Mouse (Mus musculus) hindbrain, embryonic 13.5 days (tissue): ENCODE results near the gene Capn8. TPM values are rescaled to one million over a fixed set of nuclear protein-coding genes. Genes with fewer than 3 reads are reported as not detected.
"Not testable (repeated sequence)": the region's sequence is repeated elsewhere in the genome, so short reads cannot be mapped to it uniquely, and the experiment has no call there.

Experiments
- ATAC-seq: fragments of 200-750 bp; cut with Nextera tagmentation; 2 replicates; pipeline ENCODE4 v1.8.0; 2017; ENCODE audit warnings: moderate TSS enrichment; ENCODE audit not compliant: low FRiP score
- H3K27ac ChIP-seq: fragments of 300-500 bp; sonication (generic); 2 replicates; pipeline ENCODE4 v1.5.1; 2015; ENCODE audit warnings: inconsistent platforms, mild to moderate bottlenecking, moderate library complexity
- H3K27me3 ChIP-seq: fragments of 300-500 bp; sonication (generic); 2 replicates; pipeline ENCODE4 v1.6.1; 2015; ENCODE audit warnings: mild to moderate bottlenecking, inconsistent platforms
- H3K36me3 ChIP-seq: fragments of 300-500 bp; sonication (generic); 2 replicates; pipeline ENCODE4 v1.6.1; 2015; ENCODE audit warnings: mild to moderate bottlenecking, inconsistent platforms
- H3K4me1 ChIP-seq: fragments of 300-500 bp; sonication (generic); replicated peaks from 2 replicates; pipeline ENCODE4 v1.6.1; 2015; ENCODE audit warnings: inconsistent platforms
- H3K4me2 ChIP-seq: fragments of 300-500 bp; sonication (generic); 2 replicates; pipeline ENCODE4 v1.6.1; 2015; ENCODE audit warnings: inconsistent platforms, mild to moderate bottlenecking, moderate library complexity
- H3K4me3 ChIP-seq: fragments of 300-500 bp; sonication (generic); 2 replicates; pipeline ENCODE4 v1.5.1; 2015; ENCODE audit warnings: mild to moderate bottlenecking, inconsistent platforms
- H3K9ac ChIP-seq: fragments of 300-500 bp; sonication (generic); 2 replicates; pipeline ENCODE4 v1.6.1; 2015; ENCODE audit warnings: mild to moderate bottlenecking, inconsistent platforms
- H3K9me3 ChIP-seq: fragments of 300-500 bp; sonication (generic); 2 replicates; pipeline ENCODE4 v1.6.1; 2016; ENCODE audit warnings: inconsistent platforms
- WGBS: fragments of 180-500 bp; shearing (Covaris S2); methylation state at CpG from one replicate; pipeline ENCODE4 v1.1.7; 2015; 5-methylcytosine and 5-hydroxymethylcytosine counted together
- polyA plus RNA-seq: library from polyadenylated mRNA; unstranded; fragments of >200 nt; fragmentation: Nextera tagmentation; extraction: Ambion mirVana; gene quantifications from 2 replicates; pipeline ENCODE4 v1.2.1, GENCODE M21; 2015

The Capn8 gene
- polyA plus RNA-seq, 1 experiment from 2014 or later = 0.10 TPM

GRCm38 (mm10) chr1:182633712-182634294 lies 69.0 kb downstream of the Capn8 start:
- Histone ChIP-seq H3K4me3 (no peak overlapping the region), H3K36me3 (no peaks in the 10 kb centered on the region), H3K27me3 (no peaks in the 10 kb centered on the region), H3K9me3 (no peaks in the 10 kb centered on the region), H3K4me2 (no peak overlapping the region), H3K9ac (no peak overlapping the region), H3K27ac (no peak overlapping the region), H3K4me1 (peaks cover 4% of the 10 kb centered on the region; the same call in 1 of the 2 replicates)
- no peak for ATAC-seq
- 88% methylated on average over 12 of the region's 12 CpGs for WGBS

- H3K4me2 ChIP-seq = no peak overlapping the region
- no peak for ATAC-seq
- H3K9me3 ChIP-seq = no peaks in the 10 kb centered on the region
- no peaks in the 10 kb centered on the region for H3K27me3 ChIP-seq
- peaks cover 29% of the 10 kb centered on the region for H3K4me1 ChIP-seq
- WGBS = 58% methylated on average over 7 of the region's 7 CpGs
- no peak overlapping the region for H3K4me3 ChIP-seq
- H3K9ac ChIP-seq = no peak overlapping the region
- no peaks in the 10 kb centered on the region for H3K36me3 ChIP-seq
- H3K27ac ChIP-seq = no peak overlapping the region
These were observed 74.2 kb downstream of the Capn8 start for GRCm38 (mm10) chr1:182639016-182639415.

DNA sequence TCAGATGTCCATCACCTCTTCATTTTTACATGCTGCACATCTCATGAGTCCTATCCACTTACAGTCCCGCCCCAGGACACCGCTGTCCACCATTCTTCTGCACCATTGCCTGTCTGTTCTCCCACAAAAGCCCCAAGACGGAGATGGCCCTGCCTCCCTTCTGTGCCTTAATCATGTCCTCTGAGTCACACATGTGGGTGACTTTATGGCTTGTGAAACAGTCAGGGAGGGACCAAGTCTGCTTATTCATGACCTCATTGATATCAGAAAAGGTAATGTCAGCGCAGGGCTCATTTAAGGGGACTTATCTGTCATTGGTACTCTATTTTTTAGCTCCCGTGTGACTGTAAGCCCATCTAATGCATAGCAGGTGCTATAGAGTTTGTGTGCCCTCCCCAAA lies 74.6 kb downstream of the Capn8 start:
- Histone ChIP-seq H3K4me3 (no peak overlapping the region), H3K4me1 (peaks cover 29% of the 10 kb centered on the region), H3K4me2 (no peak overlapping the region), H3K36me3 (no peaks in the 10 kb centered on the region), H3K27me3 (no peaks in the 10 kb centered on the region), H3K9ac (no peak overlapping the region), H3K27ac (no peak overlapping the region), H3K9me3 (no peaks in the 10 kb centered on the region)
- 81% methylated on average over 5 of the region's 5 CpGs for WGBS
- ATAC-seq = no peak

- H3K4me2 ChIP-seq = no peak overlapping the region
- peaks cover 35% of the 10 kb centered on the region for H3K4me1 ChIP-seq
- H3K36me3 ChIP-seq = no peaks in the 10 kb centered on the region
- H3K27me3 ChIP-seq = no peaks in the 10 kb centered on the region
- no peak overlapping the region for H3K27ac ChIP-seq
- WGBS = 80% methylated on average over 4 of the region's 4 CpGs
- H3K4me3 ChIP-seq = no peak overlapping the region
- no peaks in the 10 kb centered on the region for H3K9me3 ChIP-seq
- no peak for ATAC-seq
- no peak overlapping the region for H3K9ac ChIP-seq
These were observed 75.3 kb downstream of the Capn8 start for GRCm38 (mm10) chr1:182640094-182640493.

DNA sequence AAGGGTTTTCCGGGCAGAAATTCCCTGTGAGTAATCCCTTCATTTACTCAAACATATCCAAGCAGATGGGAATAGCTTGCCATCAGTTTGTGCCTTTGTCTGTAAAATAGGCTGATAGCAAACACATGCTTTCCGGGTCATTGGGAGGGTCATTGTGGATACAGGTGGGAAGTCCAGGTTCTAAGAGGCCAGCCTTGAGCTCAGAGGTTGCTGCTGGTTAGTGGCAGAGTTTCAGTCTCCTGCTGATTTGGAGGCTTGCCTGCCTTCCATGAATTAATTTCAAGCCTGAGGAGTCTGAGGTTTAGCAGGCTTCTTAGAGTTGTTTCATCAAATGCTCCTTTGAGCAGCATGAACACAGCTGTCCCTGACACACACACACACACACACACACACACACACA lies 78.0 kb downstream of the Capn8 start:
- Histone ChIP-seq H3K27me3 (no peaks in the 10 kb centered on the region), H3K4me1 (peaks cover 45% of the 10 kb centered on the region), H3K27ac (no peak overlapping the region), H3K9me3 (no peaks in the 10 kb centered on the region), H3K9ac (no peak overlapping the region), H3K4me2 (no peak overlapping the region), H3K4me3 (no peak overlapping the region), H3K36me3 (no peaks in the 10 kb centered on the region)
- 56% methylated on average over 2 of the region's 2 CpGs for WGBS
- ATAC-seq = no peak

GRCm38 (mm10) chr1:182644418-182644817 lies 79.6 kb downstream of the Capn8 start:
- H3K4me3 ChIP-seq = not testable (repeated sequence)

GRCm38 (mm10) chr1:182645211-182645668 lies 80.4 kb downstream of the Capn8 start:
- H3K4me2 ChIP-seq = no peak overlapping the region
- H3K27me3 ChIP-seq = 0 out of 2 replicates have a peak, but pooled peaks cover 3% of the 10 kb centered on the region
- peak; percentile 75 for ATAC-seq
- H3K4me1 ChIP-seq = peaks cover 33% of the 10 kb centered on the region
- H3K9ac ChIP-seq = no peak overlapping the region
- H3K4me3 ChIP-seq = no peak overlapping the region
- WGBS = 31% methylated on average over 6 of the region's 6 CpGs
- no peaks in the 10 kb centered on the region for H3K36me3 ChIP-seq
- H3K27ac ChIP-seq = peak overlapping the region; percentile 82
- H3K9me3 ChIP-seq = no peaks in the 10 kb centered on the region

More at GRCm38 (mm10) chr1:182644418-182644817, 79.6 kb downstream of the Capn8 start:
- Histone ChIP-seq H3K27ac (peak overlapping the region; percentile 82; the same call in 1 of the 2 replicates), H3K4me1 (peaks cover 35% of the 10 kb centered on the region)
- not testable (repeated sequence) for H3K27me3 ChIP-seq, H3K9me3 ChIP-seq, H3K4me2 ChIP-seq, ATAC-seq, H3K9ac ChIP-seq, H3K36me3 ChIP-seq
- 65% methylated on average over 8 of the region's 8 CpGs for WGBS

DNA sequence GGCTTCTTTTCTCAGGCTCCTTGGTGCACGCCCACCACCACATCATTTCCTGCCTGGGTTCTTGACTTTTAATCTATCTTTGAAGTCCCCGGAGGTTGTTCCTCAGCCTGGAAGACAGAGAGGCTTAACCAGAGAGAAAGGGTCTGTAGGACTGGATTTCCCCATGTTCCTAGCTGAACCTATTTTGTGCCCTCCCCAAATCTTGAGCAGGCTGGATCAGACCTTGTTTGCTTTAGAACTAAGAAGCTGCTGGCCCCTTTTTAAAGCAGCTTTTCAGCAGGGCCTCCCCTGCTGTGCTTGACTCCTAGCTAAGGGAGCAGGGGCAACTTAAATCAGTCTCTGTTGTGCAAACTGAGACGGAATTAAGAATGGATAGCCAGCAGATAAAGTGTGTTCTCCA lies 82.0 kb downstream of the Capn8 start:
- Histone ChIP-seq H3K4me3 (no peak overlapping the region), H3K9me3 (no peaks in the 10 kb centered on the region), H3K27me3 (0 out of 2 replicates have a peak, but pooled peaks cover 3% of the 10 kb centered on the region), H3K4me2 (no peak overlapping the region), H3K9ac (no peak overlapping the region), H3K4me1 (peaks cover 33% of the 10 kb centered on the region), H3K27ac (no peak overlapping the region), H3K36me3 (no peaks in the 10 kb centered on the region)
- ATAC-seq = no peak
- 50% methylated on average over 3 of the region's 3 CpGs for WGBS

- WGBS = 27% methylated on average over 6 of the region's 6 CpGs
- ATAC-seq = no peak
These were observed 93.0 kb downstream of the Capn8 start for GRCm38 (mm10) chr1:182657760-182658159.

GRCm38 (mm10) chr1:182660365-182660764 lies 95.6 kb downstream of the Capn8 start:
- Histone ChIP-seq H3K27ac (no peak overlapping the region), H3K36me3 (no peaks in the 10 kb centered on the region), H3K4me3 (no peak overlapping the region), H3K4me1 (peaks cover 13% of the 10 kb centered on the region), H3K9me3 (no peaks in the 10 kb centered on the region), H3K27me3 (no peaks in the 10 kb centered on the region), H3K9ac (no peak overlapping the region), H3K4me2 (no peak overlapping the region)
- WGBS = 80% methylated on average over 7 of the region's 7 CpGs
- no peak for ATAC-seq

More at GRCm38 (mm10) chr1:182657760-182658159, 93.0 kb downstream of the Capn8 start:
- no peaks in the 10 kb centered on the region for H3K27me3 ChIP-seq
- H3K9me3 ChIP-seq = no peaks in the 10 kb centered on the region
- no peak overlapping the region for H3K4me3 ChIP-seq
- H3K9ac ChIP-seq = no peak overlapping the region
- H3K4me1 ChIP-seq = no peaks in the 10 kb centered on the region
- no peak overlapping the region for H3K4me2 ChIP-seq
- no peak overlapping the region for H3K27ac ChIP-seq
- H3K36me3 ChIP-seq = no peaks in the 10 kb centered on the region

DNA sequence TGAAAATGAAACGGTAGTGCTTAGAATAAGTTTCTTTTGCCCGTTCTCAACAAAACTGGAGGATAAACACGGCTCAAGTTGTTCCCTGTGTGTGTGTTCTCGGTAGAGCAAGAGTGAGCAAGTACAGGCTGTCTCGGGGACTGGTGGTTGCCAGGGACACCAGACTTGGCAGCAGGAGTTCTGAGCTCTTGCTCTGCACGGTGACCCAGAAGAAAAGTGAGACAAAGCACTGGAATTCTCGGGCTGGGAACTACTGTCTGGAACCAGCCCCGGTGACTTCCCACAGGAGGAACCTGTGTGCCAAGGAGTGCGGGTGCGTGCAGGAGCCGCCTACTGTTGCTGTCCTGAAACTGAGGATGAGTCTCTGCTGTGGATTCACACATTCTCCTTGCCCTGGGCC lies 98.9 kb downstream of the Capn8 start:
- H3K4me1 ChIP-seq = peaks cover 37% of the 10 kb centered on the region
- H3K4me3 ChIP-seq = no peak overlapping the region
- peak; percentile 49; the same call in 1 of the 2 replicates for ATAC-seq
- no peaks in the 10 kb centered on the region for H3K36me3 ChIP-seq
- H3K4me2 ChIP-seq = no peak overlapping the region
- WGBS = 24% methylated on average over 11 of the region's 11 CpGs
- H3K9ac ChIP-seq = no peak overlapping the region
- H3K27me3 ChIP-seq = no peaks in the 10 kb centered on the region
- 0 out of 2 replicates have a peak overlapping the region, but pooled peaks have one; percentile 18 for H3K27ac ChIP-seq
- H3K9me3 ChIP-seq = no peaks in the 10 kb centered on the region

- peaks cover 42% of the 10 kb centered on the region for H3K4me1 ChIP-seq
- H3K9me3 ChIP-seq = no peaks in the 10 kb centered on the region
- H3K27me3 ChIP-seq = no peaks in the 10 kb centered on the region
- H3K27ac ChIP-seq = no peak overlapping the region
- H3K9ac ChIP-seq = no peak overlapping the region
- H3K4me3 ChIP-seq = no peak overlapping the region
- WGBS = 50% methylated on average over 4 of the region's 4 CpGs
- H3K36me3 ChIP-seq = no peaks in the 10 kb centered on the region
- H3K4me2 ChIP-seq = no peak overlapping the region
- no peak for ATAC-seq
These were observed 100.0 kb downstream of the Capn8 start for GRCm38 (mm10) chr1:182664841-182665240.

DNA sequence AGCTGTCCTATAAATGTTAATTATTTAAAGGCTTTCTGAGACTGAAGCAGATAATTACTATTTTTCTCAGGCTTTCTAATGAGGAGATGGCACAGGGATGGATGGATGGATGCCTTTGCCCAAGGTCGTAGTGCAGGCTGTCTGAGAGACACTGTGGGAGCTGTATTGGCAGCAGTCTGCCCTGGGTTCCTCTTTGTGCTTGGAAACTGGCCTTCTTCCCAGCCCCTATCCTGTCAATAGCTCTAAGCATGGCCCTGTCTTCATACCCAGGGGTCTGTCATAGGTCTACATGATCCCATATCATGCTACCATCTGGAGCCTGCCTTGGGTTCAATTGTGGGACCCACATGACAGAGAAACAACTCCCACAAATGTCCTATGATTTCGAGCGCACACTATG lies 102.5 kb downstream of the Capn8 start:
- Histone ChIP-seq H3K9me3 (no peaks in the 10 kb centered on the region), H3K9ac (no peak overlapping the region; the same call in 1 of the 2 replicates), H3K27ac (no peak overlapping the region), H3K4me2 (no peak overlapping the region), H3K36me3 (no peaks in the 10 kb centered on the region), H3K27me3 (no peaks in the 10 kb centered on the region), H3K4me1 (peaks cover 57% of the 10 kb centered on the region), H3K4me3 (no peak overlapping the region)
- ATAC-seq = no peak
- 83% methylated on average over 3 of the region's 3 CpGs for WGBS
